ENCODE assay signal across 1 mouse cellular context in the genomic region with DNA sequence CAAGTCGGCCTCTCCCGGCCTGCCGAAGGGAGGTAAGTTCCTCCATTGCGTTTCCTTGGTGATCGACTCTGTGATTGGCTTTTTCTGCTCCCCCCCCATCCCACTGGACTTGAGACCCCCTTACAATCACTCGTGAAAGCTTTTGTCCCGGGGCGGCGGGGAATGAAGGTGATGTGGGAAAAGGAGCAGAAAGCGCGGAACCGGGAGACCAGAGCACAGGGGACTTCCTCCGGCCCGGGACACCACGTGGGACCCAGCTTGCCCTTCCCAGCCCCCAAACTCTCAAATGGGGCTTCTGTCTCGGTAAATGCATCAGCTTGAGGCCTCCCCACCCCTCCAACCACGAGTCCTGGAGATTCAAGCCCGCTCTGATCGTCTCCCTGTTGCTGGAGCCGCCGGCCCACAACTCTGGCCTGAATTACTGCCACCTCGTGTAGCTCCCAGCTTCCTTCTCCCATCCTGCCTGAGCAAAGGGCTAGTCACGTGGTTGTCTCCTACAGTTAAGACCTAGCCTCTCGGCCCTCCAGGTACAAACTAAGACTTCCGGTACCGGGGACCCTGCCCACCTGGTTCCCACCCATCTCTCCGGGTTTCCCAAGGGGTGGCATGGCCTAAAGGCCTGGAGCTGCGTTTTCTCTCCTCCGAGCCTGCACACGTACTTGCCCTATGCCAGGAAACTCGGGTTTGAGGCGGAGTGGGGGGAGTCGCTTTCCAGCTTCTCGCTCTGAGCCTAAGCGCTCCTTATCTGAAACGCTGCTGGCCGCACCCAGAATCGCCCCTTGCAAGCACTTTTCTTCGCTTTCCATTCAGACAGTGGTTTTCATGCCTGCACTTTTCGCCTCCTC.
TF ChIP-seq lines count a peak whose summit lies in the region.

No protein-coding gene starts in this region.

TF ChIP-seq in CH12.LX, 34 proteins besides CTCF, POLR2A, EP300 and RAD21:
- TF ChIP-seq POLR2AphosphoS2 (IDR thresholded peaks at IDR 0.05; ENCODE audit: low read depth, low read length) (no peak; the same call in 1 of the 2 replicates), UBTF (IDR thresholded peaks at IDR 0.05; ENCODE audit: low read depth, low read length) (peak; percentile 25; the same call in 1 of the 2 replicates), MEF2A (IDR thresholded peaks at IDR 0.05; ENCODE audit: borderline replicate concordance, low read depth, low read length) (no peak), MYC (IDR thresholded peaks at IDR 0.05; ENCODE audit: low read depth, low read length) (peak; percentile 99), JUND (conservative IDR thresholded peaks at IDR 0.05; ENCODE audit: low read depth, low read length) (no peak), ZMIZ1 (IDR thresholded peaks at IDR 0.05; ENCODE audit: low read depth, low read length) (peak; percentile 38), E2F4 (IDR thresholded peaks at IDR 0.05; ENCODE audit: insufficient replicate concordance, low read depth, low read length) (no peak), SIN3A (IDR thresholded peaks at IDR 0.05; ENCODE audit: low read length) (peak; percentile 88), CHD1 (IDR thresholded peaks at IDR 0.05; ENCODE audit: low read depth, low read length) (no peak; the same call in 1 of the 2 replicates), ZC3H11A (IDR thresholded peaks at IDR 0.05; ENCODE audit: low read depth, low read length) (no peak), JUN (IDR thresholded peaks at IDR 0.05; ENCODE audit: insufficient read depth, low read depth, low read length) (peak; percentile 3; the same call in 1 of the 2 replicates), PAX5 (IDR thresholded peaks at IDR 0.05; ENCODE audit: low read length) (no peak), SMC3 (IDR thresholded peaks at IDR 0.05; ENCODE audit: low read depth, low read length) (no peak), BHLHE40 (IDR thresholded peaks at IDR 0.05; ENCODE audit: low read depth, low read length) (peak; percentile 66), USF2 (conservative IDR thresholded peaks at IDR 0.05; ENCODE audit: low read depth, low read length) (peak; percentile 71), IRF4 (IDR thresholded peaks at IDR 0.05; ENCODE audit: low read depth, low read length) (peak; percentile 43; the same call in 1 of the 2 replicates), ELF1 (IDR thresholded peaks at IDR 0.05; ENCODE audit: low read depth, low read length) (peak; percentile 57), HCFC1 (IDR thresholded peaks at IDR 0.05; ENCODE audit: low read depth, low read length) (no peak; the same call in 1 of the 2 replicates), ZNF384 (IDR thresholded peaks at IDR 0.05; ENCODE audit: low read depth, low read length) (no peak), TCF12 (IDR thresholded peaks at IDR 0.05; ENCODE audit: low read depth, low read length) (peak; percentile 67; the same call in 1 of the 2 replicates), USF1 (IDR thresholded peaks at IDR 0.05; ENCODE audit: low read depth, low read length) (peak; percentile 81), GABPA (IDR thresholded peaks at IDR 0.05; ENCODE audit: insufficient replicate concordance, low read depth, low read length) (no peak), TBP (conservative IDR thresholded peaks at IDR 0.05; ENCODE audit: low read depth, low read length) (peak; percentile 19; the same call in 1 of the 2 replicates), MAFK (IDR thresholded peaks at IDR 0.05; ENCODE audit: insufficient replicate concordance, low read length) (no peak), RCOR1 (conservative IDR thresholded peaks at IDR 0.05; ENCODE audit: low read depth, low read length) (no peak), KAT2A (IDR thresholded peaks at IDR 0.05; ENCODE audit: insufficient replicate concordance, low read length) (no peak), MAX (IDR thresholded peaks at IDR 0.05; ENCODE audit: low read length) (peak; percentile 95), ETS1 (conservative IDR thresholded peaks at IDR 0.05; ENCODE audit: low read depth, low read length) (0 out of 2 replicates have a peak, but pooled peaks have one; percentile 17), NRF1 (IDR thresholded peaks at IDR 0.05; ENCODE audit: low read depth, low read length) (no peak), MXI1 (IDR thresholded peaks at IDR 0.05; ENCODE audit: low read depth, low read length) (peak; percentile 96), CHD2 (IDR thresholded peaks at IDR 0.05; ENCODE audit: low read length) (peak; percentile 67; the same call in 1 of the 2 replicates), ZKSCAN1 (IDR thresholded peaks at IDR 0.05; ENCODE audit: borderline replicate concordance, low read depth, low read length) (no peak), MAZ (IDR thresholded peaks at IDR 0.05; ENCODE audit: low read depth, low read length) (0 out of 2 replicates have a peak, but pooled peaks have one; percentile 41), NELFE (IDR thresholded peaks at IDR 0.05; ENCODE audit: low read depth, low read length) (peak; percentile 76)
